Mouse (Mus musculus) skeletal muscle tissue, postnatal 0 days (tissue): ENCODE data around the gene Sprr2f. TPM values are rescaled to one million over a fixed set of nuclear protein-coding genes. Genes with fewer than 3 reads are reported as not detected.

Experiments used
- polyA plus RNA-seq: library from polyadenylated mRNA; unstranded; fragments of >200 nt; fragmentation: Nextera tagmentation; extraction: Ambion mirVana; gene quantifications from 2 replicates; pipeline ENCODE4 v1.2.1, GENCODE M21; 2015

Gene Sprr2f
- not detected in 2 replicates for polyA plus RNA-seq

DNA sequence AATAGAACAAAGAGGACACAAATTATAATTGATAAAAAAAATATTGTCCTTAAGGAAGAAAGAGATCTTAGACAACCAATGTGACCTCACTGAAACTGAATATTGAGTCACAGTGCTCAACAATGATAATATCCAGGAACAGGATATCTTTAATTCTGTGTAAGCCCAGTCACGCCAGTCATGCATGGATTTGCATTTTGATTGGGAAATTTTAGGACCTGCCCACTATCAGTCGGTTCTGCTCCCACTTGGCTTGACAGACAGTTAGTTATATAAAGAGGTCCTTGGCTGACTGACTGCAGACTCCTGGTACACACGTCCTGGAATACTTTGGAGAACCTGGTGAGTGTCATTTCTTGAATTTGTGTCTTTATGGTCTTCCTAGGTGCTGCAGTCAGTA is at the start of gene Sprr2f:
Sprr2f (plus strand) TSS at position 301 of the 400 bp plus-strand sequence.

DNA sequence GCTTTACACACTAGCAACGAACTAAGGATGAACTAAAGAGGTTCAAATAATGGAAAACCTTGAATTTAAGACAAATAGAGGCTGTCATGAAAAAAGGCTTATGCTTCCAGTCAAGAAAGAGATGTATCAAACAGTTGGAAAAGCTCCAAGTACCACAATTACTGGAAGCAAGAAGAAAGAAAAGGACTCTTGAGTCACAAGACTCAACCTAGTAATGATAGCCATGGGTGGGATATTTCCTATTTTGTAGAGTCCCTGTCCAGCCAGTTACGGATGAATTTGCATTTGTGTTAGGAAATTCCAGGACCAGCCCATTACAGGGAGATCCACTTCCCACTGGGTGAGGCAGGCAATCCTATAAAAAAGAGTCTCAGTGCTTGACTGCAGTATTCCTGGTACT is 48.7 kb upstream of the Sprr2f start, which contains the start of gene Sprr2b:
Sprr2b (plus strand) TSS at position 301 of the 400 bp plus-strand sequence.

GRCm38 (mm10) chr3:92338840-92339239 is 26.1 kb upstream of the Sprr2f start, which contains the start of gene Sprr2d:
TSS of gene Sprr2d (plus strand) at chr3:92339140.

DNA sequence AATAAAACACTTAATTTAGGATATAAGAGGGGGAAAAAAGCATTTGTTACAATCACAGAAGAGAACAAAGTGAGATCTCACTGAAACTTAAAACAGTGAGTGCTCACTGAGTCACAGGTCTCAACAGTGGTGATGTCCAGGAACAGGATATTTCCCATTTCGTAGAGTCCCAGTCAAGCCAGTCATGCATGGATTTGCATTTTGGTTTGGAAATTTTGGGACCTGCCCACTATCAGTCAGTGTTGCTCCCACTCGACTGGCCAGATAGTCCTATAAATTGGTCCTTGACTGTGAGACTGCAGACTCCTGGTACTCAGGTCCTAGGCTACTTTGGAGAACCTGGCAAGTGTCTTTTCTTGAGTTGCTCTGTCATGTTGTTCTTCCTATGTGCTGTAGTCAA is 13.1 kb upstream of the Sprr2f start, which contains the start of gene Sprr2e:
Sprr2e (plus strand) TSS at position 301 of the 400 bp plus-strand sequence.

DNA sequence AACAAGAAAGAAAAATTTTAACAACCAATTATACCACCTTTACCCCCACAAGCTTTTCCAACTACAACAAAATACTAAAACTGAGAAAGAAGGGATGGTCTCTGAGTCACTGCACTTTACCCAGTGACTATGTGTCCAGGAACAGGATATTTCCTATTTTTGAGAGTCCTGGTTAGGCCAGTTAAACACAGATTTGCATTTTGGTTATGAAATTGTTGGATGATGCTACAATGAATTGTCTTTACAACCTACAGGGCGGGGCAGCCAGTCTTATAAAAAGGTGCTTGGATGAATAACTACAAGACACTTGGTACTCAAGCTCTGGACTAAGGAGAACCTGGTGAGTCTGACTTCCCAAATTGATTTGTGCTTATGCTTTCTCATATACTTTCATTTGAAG is 20.4 kb downstream of the Sprr2f start, which contains the start of gene Sprr2h:
Sprr2h (plus strand) TSS at position 301 of the 400 bp plus-strand sequence.

DNA sequence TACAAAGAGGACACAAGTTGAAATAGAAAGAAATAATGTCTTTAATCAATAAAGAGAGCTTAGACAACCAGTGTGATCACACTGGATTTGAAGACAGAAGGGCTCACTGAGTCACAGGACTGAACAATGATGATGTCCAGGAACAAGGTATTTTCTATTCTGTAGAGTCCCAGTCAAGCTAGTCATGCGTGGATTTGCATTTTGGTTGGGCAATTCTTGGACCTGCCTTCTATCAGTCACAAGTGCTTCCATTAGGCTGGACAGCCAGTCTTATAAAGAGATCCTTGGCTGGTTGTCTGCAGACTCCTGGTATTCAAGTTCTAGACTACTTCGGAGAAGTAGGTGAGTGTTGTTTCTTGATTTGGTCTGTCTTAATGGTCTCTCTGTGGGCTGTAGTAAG is 42.7 kb downstream of the Sprr2f start, which contains the start of gene Sprr2i:
Sprr2i (plus strand) TSS at position 301 of the 400 bp plus-strand sequence.

Other genes with a start within 250 kb of the Sprr2f start
- not detected in 2 replicates for gene Prr9, start 241.2 kb upstream of the Sprr2f start, polyA plus RNA-seq
- gene Lelp1, start 222.4 kb upstream of the Sprr2f start, polyA plus RNA-seq: not detected in 2 replicates
- not detected in 2 replicates for gene Sprr2a1, start 149.4 kb upstream of the Sprr2f start, polyA plus RNA-seq
- gene Sprr2a2, start 149.3 kb upstream of the Sprr2f start, polyA plus RNA-seq: 0.35 and 8.7 TPM in 2 replicates
- gene Sprr2a3, start 79.8 kb upstream of the Sprr2f start, polyA plus RNA-seq: 0.76 TPM in 1 of 2 replicates, not detected in the other
- gene Sprr2b, start 48.6 kb upstream of the Sprr2f start, polyA plus RNA-seq: not detected in 2 replicates
- gene Sprr2d, start 26.0 kb upstream of the Sprr2f start, polyA plus RNA-seq: 1.0 TPM in 1 of 2 replicates, not detected in the other
- not detected in 2 replicates for gene Sprr2e, start 13.0 kb upstream of the Sprr2f start, polyA plus RNA-seq
- gene Sprr2h, start 20.5 kb downstream of the Sprr2f start, polyA plus RNA-seq: 0.84 TPM in 1 of 2 replicates, not detected in the other
- gene Sprr2i, start 42.8 kb downstream of the Sprr2f start, polyA plus RNA-seq: not detected in 2 replicates
- not detected in 2 replicates for gene Sprr2j-ps, start 52.9 kb downstream of the Sprr2f start, polyA plus RNA-seq
- 8.4 and 11.3 TPM in 2 replicates for gene Gm9774, start 64.2 kb downstream of the Sprr2f start, polyA plus RNA-seq
- gene Sprr2k, start 67.4 kb downstream of the Sprr2f start, polyA plus RNA-seq: not detected in 2 replicates
- gene Sprr1b, start 73.6 kb downstream of the Sprr2f start, polyA plus RNA-seq: 2.6 TPM in 1 of 2 replicates, not detected in the other
- not detected in 2 replicates for gene Sprr3, start 93.5 kb downstream of the Sprr2f start, polyA plus RNA-seq
- gene Sprr1a, start 120.7 kb downstream of the Sprr2f start, polyA plus RNA-seq: not detected in 2 replicates
- gene Sprr4, start 135.3 kb downstream of the Sprr2f start, polyA plus RNA-seq: not detected in 2 replicates
- gene 2310046K23Rik, start 169.3 kb downstream of the Sprr2f start, polyA plus RNA-seq: not detected in 2 replicates
- 4.4 TPM in 1 of 2 replicates, not detected in the other for gene Ivl, start 208.5 kb downstream of the Sprr2f start, polyA plus RNA-seq
- gene Smcp, start 223.8 kb downstream of the Sprr2f start, polyA plus RNA-seq: not detected in 2 replicates
- gene 2210017I01Rik, start 242.3 kb downstream of the Sprr2f start, polyA plus RNA-seq: not detected in 2 replicates